Mouse (Mus musculus) testis, adult 2 months (tissue): ENCODE measurements at regions not wholly inside any gene's neighbourhood (a gene's known extent, or its start where the extent isn't known, plus 50 kb on each side); places are given as distances from the start of the nearest gene placed in this dataset.

ENCODE experiments used
- CTCF ChIP-seq: fragments of 200-500 bp; IDR thresholded peaks from 2 replicates; pipeline ENCODE4 v1.5.1; 2012; ENCODE audit warnings: low read depth, mild to moderate bottlenecking, inconsistent platforms, low read length, moderate library complexity; ENCODE audit not compliant: control insufficient read depth, insufficient read depth, insufficient replicate concordance
- POLR2A ChIP-seq: fragments of 200-500 bp; IDR thresholded peaks from 2 replicates; pipeline ENCODE4 v1.6.1; 2012; ENCODE audit warnings: low read depth, mild to moderate bottlenecking, inconsistent platforms, low read length, moderate library complexity; ENCODE audit not compliant: control insufficient read depth

DNA sequence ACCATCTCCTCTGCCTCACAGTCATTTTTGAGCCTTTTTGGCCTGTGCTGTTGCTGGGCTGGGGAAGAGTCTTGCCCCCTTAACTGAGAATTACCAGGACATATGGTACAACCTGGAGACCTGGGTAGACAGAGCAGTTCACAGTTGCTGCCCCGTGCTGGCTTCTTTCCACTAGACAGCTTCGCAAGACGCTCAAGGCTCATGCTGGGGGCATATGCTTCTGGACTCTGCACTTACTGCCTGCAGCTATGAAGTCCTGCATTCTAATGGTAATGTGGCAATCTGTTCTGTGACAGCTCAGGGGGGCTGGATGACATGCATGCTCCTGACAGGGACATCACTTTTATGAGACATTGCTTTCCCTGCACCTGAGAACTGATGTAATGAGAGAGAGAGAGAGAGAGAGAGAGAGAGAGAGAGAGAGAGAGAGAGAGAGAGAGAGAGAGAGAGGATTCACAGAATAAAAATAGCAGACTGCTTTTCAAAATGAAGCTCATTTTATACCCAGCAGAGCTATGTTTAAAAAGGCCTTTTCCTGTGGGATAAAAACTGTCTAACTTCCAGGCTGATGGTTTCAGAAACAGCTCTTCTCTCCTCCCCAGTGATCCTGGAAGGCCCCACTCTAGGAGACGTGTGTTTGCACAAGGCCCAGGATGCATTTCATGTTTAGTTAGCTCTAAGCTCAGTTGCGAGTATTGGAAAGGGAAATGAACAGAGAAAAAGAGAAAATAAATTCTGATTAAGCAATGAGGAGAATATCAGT lies 405.5 kb downstream of the Sox11 start:
- TF ChIP-seq POLR2A, result no peak
- TF ChIP-seq CTCF, result no peak
